Comparison of ENCODE assay signal across 8 mouse cellular contexts in genomic region chr13:37619841-37620725, GRCm38 (mm10).
DNase-seq lines count a peak whose midpoint lies in the region; ATAC-seq and TF ChIP-seq lines count a peak whose summit lies in the region.

No protein-coding gene starts in this region.

- TF ChIP-seq EP300 in stomach, postnatal 0 days (optimal IDR thresholded peaks at IDR 0.05) = no peak

- no peak overlapping the region for H3K9ac ChIP-seq in hindbrain, postnatal 0 days (replicated peaks; ENCODE audit: low read length)
- H3K9ac ChIP-seq in hindbrain, embryonic 11.5 days (ENCODE audit: low read depth, low read length) = no peak overlapping the region
- H3K9ac ChIP-seq in heart, embryonic 11.5 days (ENCODE audit: low read depth, low read length) = 0 out of 2 replicates have a peak overlapping the region, but pooled peaks have one; percentile 22
- no peak overlapping the region for H3K9ac ChIP-seq in stomach, postnatal 0 days (ENCODE audit: low read length)

- peaks cover 5% of the 10 kb centered on the region; the same call in 1 of the 2 replicates for H3K4me1 ChIP-seq in hindbrain, postnatal 0 days (ENCODE audit: insufficient read depth, low read length)
- no peaks in the 10 kb centered on the region for H3K4me1 ChIP-seq in hindbrain, embryonic 11.5 days (replicated peaks; ENCODE audit: control insufficient read depth, insufficient read depth, low read length)
- H3K4me1 ChIP-seq in heart, embryonic 11.5 days (ENCODE audit: control insufficient read depth, insufficient read depth, low read length) = peaks cover 11% of the 10 kb centered on the region
- H3K4me1 ChIP-seq in stomach, postnatal 0 days (replicated peaks; ENCODE audit: control insufficient read depth, insufficient read depth) = no peaks in the 10 kb centered on the region

- H3K4me2 ChIP-seq in hindbrain, postnatal 0 days (ENCODE audit: low read depth, low read length) = no peak overlapping the region
- H3K4me2 ChIP-seq in hindbrain, embryonic 11.5 days (replicated peaks; ENCODE audit: low read depth, low read length) = no peak overlapping the region
- no peak overlapping the region for H3K4me2 ChIP-seq in heart, embryonic 11.5 days
- no peak overlapping the region for H3K4me2 ChIP-seq in stomach, postnatal 0 days (replicated peaks; ENCODE audit: low read depth)

- no peaks in the 10 kb centered on the region for H3K27me3 ChIP-seq in hindbrain, postnatal 0 days (ENCODE audit: insufficient read depth, low read length)
- no peaks in the 10 kb centered on the region for H3K27me3 ChIP-seq in hindbrain, embryonic 11.5 days (ENCODE audit: control insufficient read depth, insufficient read depth, low read length)
- no peaks in the 10 kb centered on the region for H3K27me3 ChIP-seq in heart, embryonic 11.5 days (ENCODE audit: control insufficient read depth, insufficient read depth, low read length)
- H3K27me3 ChIP-seq in stomach, postnatal 0 days (ENCODE audit: control insufficient read depth, insufficient read depth, low read length) = no peaks in the 10 kb centered on the region

- H3K9me3 ChIP-seq in hindbrain, postnatal 0 days (ENCODE audit: low read length) = no peaks in the 10 kb centered on the region
- no peaks in the 10 kb centered on the region for H3K9me3 ChIP-seq in hindbrain, embryonic 11.5 days (ENCODE audit: control insufficient read depth, low read length)
- no peaks in the 10 kb centered on the region for H3K9me3 ChIP-seq in heart, embryonic 11.5 days (replicated peaks; ENCODE audit: control insufficient read depth, low read length)
- H3K9me3 ChIP-seq in stomach, postnatal 0 days (ENCODE audit: control insufficient read depth, low read length) = no peaks in the 10 kb centered on the region

- no peaks in the 10 kb centered on the region for H3K36me3 ChIP-seq in hindbrain, postnatal 0 days (ENCODE audit: insufficient read depth, low read length)
- H3K36me3 ChIP-seq in hindbrain, embryonic 11.5 days (ENCODE audit: control insufficient read depth, insufficient read depth, low read length) = no peaks in the 10 kb centered on the region
- no peaks in the 10 kb centered on the region for H3K36me3 ChIP-seq in heart, embryonic 11.5 days (ENCODE audit: control insufficient read depth, insufficient read depth, low read length)
- no peaks in the 10 kb centered on the region for H3K36me3 ChIP-seq in stomach, postnatal 0 days (ENCODE audit: control insufficient read depth, insufficient read depth, low read length)

- peak; percentile 45; the same call in 1 of the 2 replicates for ATAC-seq in hindbrain, postnatal 0 days
- no peak for ATAC-seq in hindbrain, embryonic 11.5 days (ENCODE audit: low FRiP score)
- ATAC-seq in heart, embryonic 11.5 days (replicated peaks; ENCODE audit: insufficient number of reproducible peaks, low FRiP score, low TSS enrichment) = no peak; the same call in 1 of the 2 replicates
- peak; percentile 64 for ATAC-seq in stomach, postnatal 0 days (ENCODE audit: low FRiP score, low TSS enrichment)

- 55% methylated on average over 11 of the region's 11 CpGs for WGBS in hindbrain, postnatal 0 days
- 57% methylated on average over 11 of the region's 11 CpGs for WGBS in hindbrain, embryonic 11.5 days
- WGBS in heart, embryonic 11.5 days (ENCODE audit: insufficient replicate concordance) = 42% methylated on average over 11 of the region's 11 CpGs
- whole genome bisulfite sequencing in stomach, postnatal 0 days = 45% methylated on average over 11 of the region's 11 CpGs

- no peak overlapping the region for H3K27ac ChIP-seq in hindbrain, postnatal 0 days
- H3K27ac ChIP-seq in hindbrain, embryonic 11.5 days (ENCODE audit: low read depth, low read length) = no peak overlapping the region
- peak overlapping the region; percentile 64 for H3K27ac ChIP-seq in heart, embryonic 11.5 days (ENCODE audit: low read depth, low read length)
- H3K27ac ChIP-seq in stomach, postnatal 0 days (replicated peaks) = peak overlapping the region; percentile 8; the same call in 1 of the 2 replicates

- H3K4me3 ChIP-seq in hindbrain, postnatal 0 days (ENCODE audit: low read length) = no peak overlapping the region
- H3K4me3 ChIP-seq in hindbrain, embryonic 11.5 days (ENCODE audit: low read depth, low read length) = no peak overlapping the region
- H3K4me3 ChIP-seq in heart, embryonic 11.5 days (ENCODE audit: low read depth, low read length) = no peak overlapping the region
- H3K4me3 ChIP-seq in stomach, postnatal 0 days (ENCODE audit: low read depth, low read length) = no peak overlapping the region

- no peak for TF ChIP-seq CTCF in hindbrain, postnatal 0 days (IDR thresholded peaks at IDR 0.05; ENCODE audit: low read depth)
- TF ChIP-seq CTCF in stomach, postnatal 0 days (IDR thresholded peaks at IDR 0.05; ENCODE audit: low read depth) = no peak

- no peak for DNase-seq in hindbrain, postnatal 0 days (ENCODE audit: low spot score)
- DNase-seq in hindbrain, embryonic 11.5 days (ENCODE audit: low spot score) = no peak
- peak; percentile 72 for DNase-seq in adrenal gland, postnatal 14 days
- peak; percentile 80 for DNase-seq in kidney, postnatal 14 days
- peak; percentile 81 for DNase-seq in lung, postnatal 36 days
- DNase-seq in stomach, postnatal 0 days (ENCODE audit: low spot score) = peak; percentile 18
- no peak for DNase-seq in retina, embryonic 14.5 days (ENCODE audit: low spot score)

Comparison
In these comparisons a context has a peak if more than half of its experiments do, and no peak if none do; other contexts are left out.
1. ATAC-seq: peak in hindbrain, postnatal 0 days (single experiment) and stomach, postnatal 0 days (single experiment); none in hindbrain, embryonic 11.5 days (single experiment) and heart, embryonic 11.5 days (single experiment).
2. DNase-seq: peak in adrenal gland, postnatal 14 days (single experiment), kidney, postnatal 14 days (single experiment), lung, postnatal 36 days (single experiment) and stomach, postnatal 0 days (single experiment); none in hindbrain, postnatal 0 days (single experiment), hindbrain, embryonic 11.5 days (single experiment) and retina, embryonic 14.5 days (single experiment).
3. H3K27ac ChIP-seq: peak in heart, embryonic 11.5 days (single experiment) and stomach, postnatal 0 days (single experiment); none in hindbrain, postnatal 0 days (single experiment) and hindbrain, embryonic 11.5 days (single experiment).